Comparison of ENCODE assay signal across 8 mouse cellular contexts in genomic region chr9:74862096-74862780, GRCm38 (mm10). TPM values are rescaled to one million over a fixed set of nuclear protein-coding genes. Genes with fewer than 3 reads are reported as not detected.
A peak's percentile ranks its signal among the peaks of the same experiment; 100 is the strongest.
DNase-seq lines count a peak whose midpoint lies in the region; ATAC-seq lines count a peak whose summit lies in the region.

No protein-coding gene starts in this region.

- WGBS in kidney, embryonic 14.5 days, result 1% methylated on average over 48 of the region's 48 CpGs
- under 1% methylated on average over 46 of the region's 48 CpGs for WGBS in hindbrain, embryonic 14.5 days
- WGBS in midbrain, embryonic 16.5 days, result under 1% methylated on average over 46 of the region's 48 CpGs

- H3K4me2 ChIP-seq in kidney, embryonic 14.5 days (replicated peaks; ENCODE audit: low read depth, low read length), result peak overlapping the region; percentile 95
- peak overlapping the region; percentile 92 for H3K4me2 ChIP-seq in hindbrain, embryonic 14.5 days (replicated peaks)
- H3K4me2 ChIP-seq in midbrain, embryonic 16.5 days (ENCODE audit: low read length), result peak overlapping the region; percentile 93

- no peaks in the 10 kb centered on the region for H3K9me3 ChIP-seq in kidney, embryonic 14.5 days (ENCODE audit: control insufficient read depth, low read length)
- no peaks in the 10 kb centered on the region for H3K9me3 ChIP-seq in hindbrain, embryonic 14.5 days (ENCODE audit: control insufficient read depth, low read length)
- no peaks in the 10 kb centered on the region for H3K9me3 ChIP-seq in midbrain, embryonic 16.5 days (replicated peaks; ENCODE audit: control insufficient read depth, low read length, poor library complexity, severe bottlenecking)

- ATAC-seq in kidney, embryonic 14.5 days (ENCODE audit: low FRiP score, low TSS enrichment), result 0 out of 2 replicates have a peak, but pooled peaks have one; percentile 5
- ATAC-seq in hindbrain, embryonic 14.5 days (ENCODE audit: low FRiP score), result peak; percentile 25; the same call in 1 of the 2 replicates
- peak; percentile 34 for ATAC-seq in midbrain, embryonic 16.5 days

- no peak overlapping the region for H3K27ac ChIP-seq in kidney, embryonic 14.5 days (ENCODE audit: low read depth, low read length)
- peak overlapping the region; percentile 72 for H3K27ac ChIP-seq in hindbrain, embryonic 14.5 days
- peak overlapping the region; percentile 79 for H3K27ac ChIP-seq in midbrain, embryonic 16.5 days (ENCODE audit: low read length)

- no peak for DNase-seq in kidney, adult 8-10 months
- DNase-seq in embryo, embryonic 9.5 days (ENCODE audit: extremely low spot score), result peak; percentile 38
- peak; percentile 38 for DNase-seq in hindbrain, embryonic 14.5 days (ENCODE audit: low spot score)
- DNase-seq in right cerebral cortex, postnatal 4 days, result no peak
- no peak for DNase-seq in right cerebral cortex, adult 2 months (ENCODE audit: low spot score in 2 of 2)
- DNase-seq in layer of hippocampus, postnatal 14 days (ENCODE audit: low spot score in 2 of 2), result no peak

- H3K4me1 ChIP-seq in kidney, embryonic 14.5 days (ENCODE audit: control insufficient read depth, insufficient read depth, low read length), result peaks cover 10% of the 10 kb centered on the region; the same call in 1 of the 2 replicates
- H3K4me1 ChIP-seq in hindbrain, embryonic 14.5 days (replicated peaks; ENCODE audit: control insufficient read depth, insufficient read depth, low read length), result peaks cover 21% of the 10 kb centered on the region; the same call in 1 of the 2 replicates
- peaks cover 22% of the 10 kb centered on the region for H3K4me1 ChIP-seq in midbrain, embryonic 16.5 days (ENCODE audit: control insufficient read depth, insufficient read depth, low read length)

- H3K9ac ChIP-seq in kidney, embryonic 14.5 days (ENCODE audit: low read depth, low read length), result peak overlapping the region; percentile 48; the same call in 1 of the 2 replicates
- H3K9ac ChIP-seq in hindbrain, embryonic 14.5 days, result peak overlapping the region; percentile 73
- peak overlapping the region; percentile 68 for H3K9ac ChIP-seq in midbrain, embryonic 16.5 days (ENCODE audit: low read depth, low read length)

- peaks cover 95% of the 10 kb centered on the region for H3K27me3 ChIP-seq in kidney, embryonic 14.5 days (ENCODE audit: control insufficient read depth, insufficient read depth, low read length)
- H3K27me3 ChIP-seq in hindbrain, embryonic 14.5 days (ENCODE audit: control insufficient read depth, insufficient read depth, low read length), result peaks cover 93% of the 10 kb centered on the region
- peaks cover 46% of the 10 kb centered on the region for H3K27me3 ChIP-seq in midbrain, embryonic 16.5 days (ENCODE audit: control insufficient read depth, insufficient read depth, low read depth, low read length)

- no peaks in the 10 kb centered on the region for H3K36me3 ChIP-seq in kidney, embryonic 14.5 days (ENCODE audit: control insufficient read depth, insufficient read depth, low read length)
- no peaks in the 10 kb centered on the region for H3K36me3 ChIP-seq in hindbrain, embryonic 14.5 days (replicated peaks; ENCODE audit: control insufficient read depth, insufficient read depth)
- no peaks in the 10 kb centered on the region for H3K36me3 ChIP-seq in midbrain, embryonic 16.5 days (ENCODE audit: control insufficient read depth, insufficient read depth, low read length)

- H3K4me3 ChIP-seq in kidney, embryonic 14.5 days (ENCODE audit: low read length), result peak overlapping the region; percentile 50
- H3K4me3 ChIP-seq in hindbrain, embryonic 14.5 days (replicated peaks; ENCODE audit: low read length), result peak overlapping the region; percentile 53
- peak overlapping the region; percentile 51 for H3K4me3 ChIP-seq in midbrain, embryonic 16.5 days (ENCODE audit: low read depth, low read length)

RNA-seq across cellular contexts. Expression of gene Onecut1, which starts 0.5 kb away (rescaled TPM):
- polyA plus RNA-seq in kidney, embryonic 14.5 days (2014; fragmentation: Nextera tagmentation; extraction: Ambion mirVana), result 0.04 and 0.15 TPM in 2 replicates
- 6.0 and 6.1 TPM in 2 replicates for polyA plus RNA-seq in hindbrain, embryonic 14.5 days (2014; fragmentation: Nextera tagmentation; extraction: Ambion mirVana)
- polyA plus RNA-seq in midbrain, embryonic 16.5 days (2015; fragmentation: Nextera tagmentation; extraction: Ambion mirVana), result 5.8 and 6.1 TPM in 2 replicates
- total RNA-seq in layer of hippocampus, postnatal 14 days (2021), result under 1 TPM; 0.23 to 0.26 TPM

Comparison
In these comparisons a context has a peak if more than half of its experiments do, and no peak if none do; other contexts are left out.
1. DNase-seq: peak in embryo, embryonic 9.5 days (single experiment) and hindbrain, embryonic 14.5 days (single experiment); none in kidney, adult 8-10 months (0 of 2), right cerebral cortex, postnatal 4 days (single experiment), right cerebral cortex, adult 2 months (0 of 2) and layer of hippocampus, postnatal 14 days (0 of 2).
2. Peak in every context shown above with its lines, with median percentiles within 50 percentile points of each other: ATAC-seq, H3K4me2 ChIP-seq, H3K4me3 ChIP-seq and H3K9ac ChIP-seq.